Mouse (Mus musculus) liver, adult 2 months (tissue): ENCODE measurements around the gene AW822073.
A peak's percentile ranks its signal among the peaks of the same experiment; 100 is the strongest.

ENCODE experiments used
- CTCF ChIP-seq: fragments of 200-500 bp; IDR thresholded peaks from 2 replicates; pipeline ENCODE4 v1.5.1; 2011; ENCODE audit warnings: low read depth, low read length, control low read depth
- POLR2A ChIP-seq: fragments of 200-500 bp; IDR thresholded peaks from 2 replicates; pipeline ENCODE4 v1.6.1; 2011; ENCODE audit warnings: low read length, control low read depth; ENCODE audit not compliant: insufficient read depth; ENCODE audit errors: extremely low read depth

GRCm38 (mm10) chr10:58255213-58255892, 30.6 kb upstream of the AW822073 start, which contains the start of gene Gcc2:
- TF ChIP-seq CTCF (no peak), POLR2A (0 out of 2 replicates have a peak, but pooled peaks have one; percentile 54)
